Mouse (Mus musculus) gastrocnemius, adult 2 months (tissue): ENCODE measurements around the gene Gm21118. TPM values are rescaled to one million over a fixed set of nuclear protein-coding genes. Genes with fewer than 3 reads are reported as not detected.
"Not testable (repeated sequence)": the region's sequence is repeated elsewhere in the genome, so short reads cannot be mapped to it uniquely, and the experiment has no call there.

Experiments
- DNase-seq: peaks from one replicate; pipeline ENCODE4 v3.0.0; 2022
- H3K27ac ChIP-seq: fragments of 200-600 bp; 2 replicates; pipeline ENCODE4 v1.8.1; 2022; ENCODE audit warnings: mild to moderate bottlenecking
- H3K4me3 ChIP-seq: fragments of 200-600 bp; 2 replicates; pipeline ENCODE4 v1.8.1; 2022; ENCODE audit warnings: mild to moderate bottlenecking, moderate library complexity
- intact Hi-C: fragments of 180-260 bp; cut with DNase I; formaldehyde crosslinking; loops from one replicate; pipeline ENCODE4 v1.15.1; 2025
- long read RNA-seq, 2 experiments: library from polyadenylated mRNA; stranded (forward); transcript quantifications; one replicate each; pipeline ENCODE4 v2.0.0; 2021
- total RNA-seq, 2 experiments: library from RNA; stranded (reverse); gene quantifications; 2 replicates each; pipeline ENCODE4 v1.2.3; 2021

Gene Gm21118
- total RNA-seq, result not detected
- long read RNA-seq, experiment 1, result 0 reads
- long read RNA-seq, experiment 2, result 0 reads

DNA sequence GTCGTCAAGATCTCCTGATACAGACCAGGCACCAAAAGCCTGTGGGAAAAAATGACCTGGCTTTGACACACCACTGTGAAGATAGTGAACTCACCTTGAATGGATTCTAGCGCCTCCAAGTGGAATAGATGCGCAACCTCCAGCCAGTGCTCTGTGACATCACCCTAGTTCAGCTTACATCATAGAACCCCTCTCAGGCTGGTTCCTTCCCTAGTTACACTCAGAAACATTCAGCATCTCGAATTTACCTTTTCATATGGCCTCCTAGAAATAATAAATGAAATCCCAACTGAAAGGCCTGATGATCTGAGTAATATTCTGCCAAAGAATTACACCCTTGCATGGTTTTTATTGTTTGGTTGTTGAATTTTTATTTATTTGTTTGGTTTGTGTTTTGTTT, at the start of gene Gm21118:
TSS of gene Gm21118 (minus strand) at position 101 of the 400 bp plus-strand sequence.
- DNase-seq, H3K27ac ChIP-seq, H3K4me3 ChIP-seq, intact Hi-C loops: not testable (repeated sequence)

DNA sequence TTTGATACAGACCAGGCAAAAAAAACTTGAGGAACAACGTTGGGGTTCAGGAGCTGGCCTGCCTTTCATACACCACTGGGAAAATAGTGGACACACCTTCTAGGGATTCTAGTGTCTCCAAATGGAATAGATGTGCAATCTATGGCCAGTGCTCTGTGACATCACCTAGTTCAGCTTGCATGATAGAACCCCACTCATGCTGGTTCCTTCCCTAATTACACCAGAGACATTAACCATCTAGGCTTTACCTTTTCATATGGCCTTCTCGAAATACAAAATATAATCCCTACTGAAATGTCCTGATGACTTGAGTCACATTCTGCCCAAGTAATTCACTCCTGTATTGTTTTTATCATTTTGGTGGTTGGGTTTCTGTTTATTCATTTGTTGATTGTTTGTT, 29.7 kb upstream of the Gm21118 start, which contains the start of the genes Gm29423 and Gm29644:
TSS of gene Gm29423 (minus strand) at position 101 of the 400 bp plus-strand sequence.
TSS of gene Gm29644 (minus strand) at position 157 of the 400 bp plus-strand sequence.
- intact Hi-C loops, H3K27ac ChIP-seq, H3K4me3 ChIP-seq, DNase-seq: not testable (repeated sequence)

Other genes with a start within 250 kb of the Gm21118 start
- gene Gm29423, start 29.6 kb upstream of the Gm21118 start, total RNA-seq, result not detected
- not detected for gene Gm29644, start 29.7 kb upstream of the Gm21118 start, total RNA-seq
- not detected for gene Gm20888, start 168.2 kb upstream of the Gm21118 start, total RNA-seq